Mouse (Mus musculus) layer of hippocampus, adult 11-12 months (tissue): ENCODE measurements at regions not wholly inside any gene's neighbourhood (a gene's known extent, or its start where the extent isn't known, plus 50 kb on each side); places are given as distances from the start of the nearest gene placed in this dataset.
A peak's percentile ranks its signal among the peaks of the same experiment; 100 is the strongest.
"Not testable (repeated sequence)": the region's sequence is repeated elsewhere in the genome, so short reads cannot be mapped to it uniquely, and the experiment has no call there.

Experiments
- DNase-seq: peaks from one replicate; pipeline ENCODE4 v3.0.0; 2022; ENCODE audit warnings: low spot score

GRCm38 (mm10) chr1:65509003-65509402 is 227.1 kb downstream of the Pth2r start:
- no peak for DNase-seq

- no peak for DNase-seq
Observed at GRCm38 (mm10) chr1:65535674-65536073, 253.8 kb downstream of the Pth2r start.

- no peak for DNase-seq
Observed at GRCm38 (mm10) chr1:65538509-65538908, 256.7 kb downstream of the Pth2r start.

GRCm38 (mm10) chr1:65544219-65544864 is 262.5 kb downstream of the Pth2r start:
- no peak for DNase-seq

- no peak for DNase-seq
Observed at GRCm38 (mm10) chr1:65545336-65546060, 263.6 kb downstream of the Pth2r start.

- DNase-seq, result peak; percentile 19
Observed at GRCm38 (mm10) chr1:65548830-65549229, 267.0 kb downstream of the Pth2r start.

- no peak for DNase-seq
Observed at GRCm38 (mm10) chr1:65587402-65587801, 305.5 kb downstream of the Pth2r start.

- DNase-seq, result no peak
Observed at GRCm38 (mm10) chr1:65635315-65635714, 291.0 kb upstream of the Crygf start.

GRCm38 (mm10) chr1:65654460-65654859 is 271.9 kb upstream of the Crygf start:
- no peak for DNase-seq

- DNase-seq, result no peak
Observed at GRCm38 (mm10) chr1:65681960-65682359, 244.4 kb upstream of the Crygf start.

GRCm38 (mm10) chr1:65687322-65687721 is 239.0 kb upstream of the Crygf start:
- peak; percentile 3 for DNase-seq

- DNase-seq, result no peak
Observed at GRCm38 (mm10) chr1:65730262-65730661, 196.1 kb upstream of the Crygf start.

- no peak for DNase-seq
Observed at GRCm38 (mm10) chr1:65757951-65758350, 168.4 kb upstream of the Crygf start.

GRCm38 (mm10) chr1:65761141-65761540 is 165.2 kb upstream of the Crygf start:
- DNase-seq, result no peak

GRCm38 (mm10) chr1:65800244-65800643 is 126.1 kb upstream of the Crygf start:
- DNase-seq, result no peak

GRCm38 (mm10) chr1:65820771-65821170 is 105.5 kb upstream of the Crygf start:
- no peak for DNase-seq

GRCm38 (mm10) chr1:65841116-65841515 is 85.2 kb upstream of the Crygf start:
- no peak for DNase-seq

- DNase-seq, result no peak
Observed at GRCm38 (mm10) chr1:65847005-65847404, 79.3 kb upstream of the Crygf start.

- not testable (repeated sequence) for DNase-seq
Observed at GRCm38 (mm10) chr1:65873691-65874090, 52.6 kb upstream of the Crygf start.
